Mouse (Mus musculus) liver, embryonic 11.5 days (tissue): ENCODE measurements at regions not wholly inside any gene's neighbourhood (a gene's known extent, or its start where the extent isn't known, plus 50 kb on each side); places are given as distances from the start of the nearest gene placed in this dataset.

Experiments used
- ATAC-seq: fragments of 200-750 bp; cut with Nextera tagmentation; replicated peaks from 2 replicates; pipeline ENCODE4 v1.8.0; 2017; ENCODE audit warnings: moderate number of reproducible peaks, mild to moderate bottlenecking, moderate TSS enrichment, moderate library complexity; ENCODE audit not compliant: low FRiP score
- DNase-seq: peaks from one replicate; pipeline ENCODE4 v3.0.0-alpha.2; 2017; ENCODE audit warnings: low spot score
- H3K27ac ChIP-seq: fragments of 300-500 bp; sonication (generic); 2 replicates; pipeline ENCODE4 v1.5.1; 2014; ENCODE audit warnings: mild to moderate bottlenecking, low read depth, low read length, control low read depth
- H3K27me3 ChIP-seq: fragments of 300-500 bp; sonication (generic); replicated peaks from 2 replicates; pipeline ENCODE4 v1.6.1; 2014; ENCODE audit warnings: low read length, mixed read lengths; ENCODE audit not compliant: control insufficient read depth, insufficient read depth
- H3K36me3 ChIP-seq: fragments of 300-500 bp; sonication (generic); 2 replicates; pipeline ENCODE4 v1.6.1; 2014; ENCODE audit warnings: mild to moderate bottlenecking, low read length, moderate library complexity, mixed read lengths; ENCODE audit not compliant: control insufficient read depth, insufficient read depth
- H3K4me1 ChIP-seq: fragments of 300-500 bp; sonication (generic); replicated peaks from 2 replicates; pipeline ENCODE4 v1.6.1; 2014; ENCODE audit warnings: low read length, mixed read lengths; ENCODE audit not compliant: control insufficient read depth, insufficient read depth
- H3K4me2 ChIP-seq: fragments of 300-500 bp; sonication (generic); 2 replicates; pipeline ENCODE4 v1.6.1; 2014; ENCODE audit warnings: mild to moderate bottlenecking, control low read depth, moderate library complexity
- H3K4me3 ChIP-seq: fragments of 300-500 bp; sonication (generic); 2 replicates; pipeline ENCODE4 v1.5.1; 2014; ENCODE audit warnings: low read depth, low read length, control low read depth
- H3K9ac ChIP-seq: fragments of 300-500 bp; sonication (generic); 2 replicates; pipeline ENCODE4 v1.6.1; 2014; ENCODE audit warnings: low read depth, low read length, control low read depth
- H3K9me3 ChIP-seq: fragments of 300-500 bp; sonication (generic); 2 replicates; pipeline ENCODE4 v1.6.1; 2016; ENCODE audit warnings: low read length, inconsistent platforms, mixed read lengths; ENCODE audit not compliant: control insufficient read depth
- WGBS: fragments of 180-500 bp; shearing (Covaris S2); extraction: QIAGEN DNeasy Blood & Tissue Kit; methylation state at CpG from one replicate; pipeline ENCODE4 v1.1.7; 2014; 5-methylcytosine and 5-hydroxymethylcytosine counted together

DNA sequence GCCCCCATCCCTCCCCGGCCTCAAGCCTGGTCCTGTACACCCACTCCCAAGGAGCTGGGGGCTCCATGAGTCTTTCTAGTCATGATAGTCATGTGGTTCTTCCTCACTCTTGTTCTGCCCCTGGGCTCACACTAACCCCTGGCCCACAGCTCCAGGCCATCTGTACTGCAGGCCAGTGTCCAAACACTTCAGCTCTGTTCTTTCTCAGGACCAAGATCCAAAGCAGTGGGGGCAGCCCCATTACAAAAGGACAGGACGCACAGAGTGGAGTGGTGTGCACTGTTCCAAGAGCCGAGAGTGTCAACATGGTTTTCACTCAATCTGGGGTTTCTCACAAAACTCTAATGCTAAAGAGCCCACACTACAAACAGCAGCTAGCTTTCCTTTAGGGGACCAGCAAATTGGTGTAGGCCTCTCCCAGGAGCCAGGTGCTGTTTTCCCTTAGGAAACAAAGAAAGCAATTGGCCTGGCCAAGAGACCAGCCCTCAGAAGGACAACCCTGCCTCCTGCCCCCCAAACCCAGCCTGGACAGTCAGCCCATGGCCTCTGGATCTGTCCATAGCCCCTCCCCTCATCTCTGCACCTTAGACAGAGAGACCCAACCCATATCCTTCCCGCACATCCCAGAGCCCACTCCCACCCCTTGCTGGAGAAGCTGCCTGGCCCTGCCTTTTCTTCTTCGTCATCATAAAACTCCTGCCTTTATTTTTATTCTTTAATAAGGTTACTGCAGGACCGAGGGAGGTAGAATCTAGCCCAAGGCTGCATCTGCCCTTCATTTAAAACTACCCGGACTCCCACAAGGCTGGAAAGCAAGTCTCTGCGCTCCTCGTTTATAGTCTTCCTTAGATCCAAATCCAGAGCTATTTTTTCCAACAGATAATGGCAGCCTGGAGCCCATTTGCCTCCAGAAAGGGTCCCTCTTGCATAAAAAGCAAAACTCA, 188.2 kb upstream of the Cdh5 start:
- ATAC-seq, result no peak
- no peak overlapping the region for H3K27ac ChIP-seq
- WGBS, result 78% methylated on average over 9 of the region's 9 CpGs

DNA sequence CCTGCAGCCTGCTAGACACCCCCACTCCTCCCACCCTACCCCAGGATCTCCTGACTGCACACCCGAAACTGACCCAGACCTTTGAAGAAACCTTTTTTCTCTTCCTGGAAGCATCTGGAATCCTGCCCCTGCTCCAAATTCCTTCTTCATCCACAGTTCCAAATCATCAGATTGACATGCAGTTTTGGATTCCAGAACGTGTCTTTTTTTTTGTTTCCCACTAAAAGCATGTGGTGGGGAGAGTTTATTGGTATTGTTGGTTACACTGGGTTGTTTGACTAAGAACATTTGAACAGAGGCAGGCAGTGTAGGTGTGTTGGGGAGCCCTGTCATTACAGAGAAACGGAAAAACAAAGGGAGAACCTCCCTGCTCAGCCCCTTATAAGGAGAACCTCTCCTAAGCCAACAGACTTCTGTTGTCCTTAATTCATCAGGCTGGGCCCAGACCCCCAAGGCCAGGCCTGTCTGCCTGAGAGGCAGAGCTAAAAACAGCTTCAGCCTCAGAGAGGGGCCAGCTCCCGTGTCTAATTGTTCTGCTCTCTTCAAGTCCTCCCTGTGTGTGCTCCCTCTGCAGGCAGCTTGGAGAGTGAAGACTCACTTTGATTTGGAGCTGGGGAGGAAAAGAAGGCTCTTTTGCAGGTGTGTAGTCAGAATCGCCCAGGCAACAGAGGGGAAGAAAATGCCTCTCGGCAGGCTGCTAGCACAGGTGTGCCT, 187.3 kb upstream of the Cdh5 start:
- ATAC-seq (no peak), DNase-seq (no peak)
- no peaks in the 10 kb centered on the region for H3K4me1 ChIP-seq
- no peak overlapping the region for H3K4me2 ChIP-seq
- H3K27ac ChIP-seq, result no peak overlapping the region
- H3K27me3 ChIP-seq, result no peaks in the 10 kb centered on the region
- no peaks in the 10 kb centered on the region for H3K36me3 ChIP-seq
- 48% methylated on average over 6 of the region's 6 CpGs for WGBS
- no peaks in the 10 kb centered on the region for H3K9me3 ChIP-seq
- no peak overlapping the region for H3K4me3 ChIP-seq
- no peak overlapping the region for H3K9ac ChIP-seq

More for the DNA sequence above, 188.2 kb upstream of the Cdh5 start:
- Histone ChIP-seq H3K27me3 (no peaks in the 10 kb centered on the region), H3K9me3 (no peaks in the 10 kb centered on the region), H3K36me3 (no peaks in the 10 kb centered on the region), H3K4me3 (no peak overlapping the region), H3K4me2 (no peak overlapping the region), H3K9ac (no peak overlapping the region), H3K4me1 (no peaks in the 10 kb centered on the region)
- no peak for DNase-seq

- Histone ChIP-seq H3K4me1 (no peaks in the 10 kb centered on the region), H3K27me3 (no peaks in the 10 kb centered on the region), H3K4me3 (no peak overlapping the region), H3K4me2 (no peak overlapping the region), H3K9ac (no peak overlapping the region), H3K36me3 (no peaks in the 10 kb centered on the region), H3K9me3 (no peaks in the 10 kb centered on the region), H3K27ac (no peak overlapping the region)
- WGBS, result 88% methylated on average over 3 of the region's 3 CpGs
- DNase-seq (no peak), ATAC-seq (no peak)
Measured at GRCm38 (mm10) chr8:103919324-103919723, 182.1 kb upstream of the Cdh5 start.

DNA sequence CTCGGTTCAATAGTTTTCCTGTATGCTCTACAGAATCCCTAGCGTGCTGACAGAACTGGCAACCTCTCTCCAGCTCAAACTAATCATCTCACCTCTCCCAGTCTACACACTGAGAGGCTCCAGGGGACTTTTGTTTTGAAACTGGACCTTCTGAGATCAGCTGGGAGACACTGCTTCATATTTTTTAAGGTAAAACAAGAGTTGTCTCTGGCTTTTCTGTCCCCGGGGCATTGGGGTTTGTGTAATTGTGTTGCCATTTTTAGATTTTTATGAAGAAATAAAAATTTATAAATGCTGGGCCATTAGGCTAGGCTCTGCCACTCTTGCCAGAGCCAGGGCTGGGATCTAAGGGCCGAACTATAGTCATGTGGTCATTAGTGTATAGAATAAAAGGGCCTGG, 179.8 kb upstream of the Cdh5 start:
- 86% methylated on average over 4 of the region's 4 CpGs for WGBS
- Histone ChIP-seq H3K4me3 (no peak overlapping the region), H3K9ac (no peak overlapping the region)

GRCm38 (mm10) chr8:103922746-103923145, 178.7 kb upstream of the Cdh5 start:
- no peak overlapping the region for H3K9ac ChIP-seq
- no peak for DNase-seq
- no peak for ATAC-seq
- no peaks in the 10 kb centered on the region for H3K9me3 ChIP-seq
- H3K27me3 ChIP-seq, result no peaks in the 10 kb centered on the region
- no peaks in the 10 kb centered on the region for H3K4me1 ChIP-seq
- H3K27ac ChIP-seq, result no peak overlapping the region
- 67% methylated on average over 2 of the region's 2 CpGs for WGBS
- H3K4me2 ChIP-seq, result no peak overlapping the region
- H3K36me3 ChIP-seq, result no peaks in the 10 kb centered on the region
- no peak overlapping the region for H3K4me3 ChIP-seq

More for the DNA sequence above, 179.8 kb upstream of the Cdh5 start:
- Histone ChIP-seq H3K27me3 (no peaks in the 10 kb centered on the region), H3K4me1 (no peaks in the 10 kb centered on the region), H3K9me3 (no peaks in the 10 kb centered on the region), H3K36me3 (no peaks in the 10 kb centered on the region), H3K4me2 (no peak overlapping the region), H3K27ac (no peak overlapping the region)
- DNase-seq (no peak), ATAC-seq (no peak)

- Histone ChIP-seq H3K9ac (no peak overlapping the region), H3K36me3 (no peaks in the 10 kb centered on the region), H3K4me1 (no peaks in the 10 kb centered on the region), H3K4me2 (no peak overlapping the region), H3K9me3 (no peaks in the 10 kb centered on the region), H3K27ac (no peak overlapping the region), H3K4me3 (no peak overlapping the region), H3K27me3 (no peaks in the 10 kb centered on the region)
- DNase-seq (no peak), ATAC-seq (no peak)
- 58% methylated on average over 1 of the region's 1 CpGs for WGBS
Measured at GRCm38 (mm10) chr8:103932681-103933080, 168.7 kb upstream of the Cdh5 start.

- Histone ChIP-seq H3K36me3 (no peaks in the 10 kb centered on the region), H3K4me3 (no peak overlapping the region), H3K27me3 (no peaks in the 10 kb centered on the region), H3K27ac (no peak overlapping the region), H3K9ac (no peak overlapping the region), H3K9me3 (peaks cover 4% of the 10 kb centered on the region; the same call in 1 of the 2 replicates), H3K4me1 (no peaks in the 10 kb centered on the region), H3K4me2 (no peak overlapping the region)
- DNase-seq (no peak), ATAC-seq (no peak)
- 62% methylated on average over 3 of the region's 3 CpGs for WGBS
Measured at GRCm38 (mm10) chr8:103936491-103936890, 164.9 kb upstream of the Cdh5 start.

DNA sequence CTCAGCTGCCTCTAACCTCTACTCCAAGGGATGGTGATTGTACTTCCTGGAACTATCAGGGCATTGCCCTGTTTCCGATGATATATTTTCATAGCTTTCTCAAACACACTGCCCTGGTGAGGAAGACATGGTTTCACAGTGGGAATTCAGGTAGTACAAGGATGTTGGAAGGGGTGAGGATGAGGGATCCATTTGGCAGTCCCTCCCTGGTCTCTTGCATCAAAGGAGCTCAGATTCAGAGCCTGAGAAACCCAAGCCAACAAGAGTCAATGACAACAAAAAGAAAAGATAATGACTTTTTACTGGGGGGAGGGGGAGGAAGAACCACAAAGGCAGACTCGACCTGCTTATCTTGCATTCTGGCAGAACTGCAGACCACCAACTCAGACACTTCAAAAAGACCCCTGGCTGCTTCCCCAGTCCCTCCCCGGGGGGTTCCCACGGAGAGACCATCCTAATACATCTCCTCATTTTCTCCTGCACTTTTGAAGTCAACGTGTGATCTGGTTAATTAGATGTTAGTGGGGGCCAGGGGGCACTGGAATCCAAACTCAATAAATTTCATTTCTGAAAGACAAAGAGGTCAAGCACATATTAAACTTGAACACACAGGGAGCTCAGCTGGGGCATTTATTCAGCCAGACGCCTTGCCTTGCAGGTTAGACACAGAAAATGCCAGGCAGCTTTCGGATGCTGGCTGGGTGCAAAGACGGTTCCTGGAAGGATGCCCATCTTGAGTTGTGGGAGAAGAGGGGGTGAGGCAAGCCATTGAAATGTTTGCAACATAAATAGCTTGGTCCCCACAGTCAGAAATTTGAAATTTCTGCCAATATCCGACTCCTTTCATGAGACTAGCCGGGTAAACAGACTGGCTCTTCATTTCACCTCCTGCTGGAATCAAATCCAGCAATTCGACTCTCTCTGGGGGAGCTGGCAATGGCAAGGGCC, 162.9 kb upstream of the Cdh5 start:
- WGBS, result 41% methylated on average over 11 of the region's 11 CpGs
- H3K4me3 ChIP-seq, result no peak overlapping the region
- DNase-seq, result no peak

More for the DNA sequence above, 162.9 kb upstream of the Cdh5 start:
- Histone ChIP-seq H3K4me2 (no peak overlapping the region), H3K9ac (no peak overlapping the region), H3K27me3 (no peaks in the 10 kb centered on the region), H3K27ac (no peak overlapping the region), H3K4me1 (no peaks in the 10 kb centered on the region), H3K9me3 (peaks cover 7% of the 10 kb centered on the region; the same call in 1 of the 2 replicates), H3K36me3 (no peaks in the 10 kb centered on the region)
- ATAC-seq, result no peak
